Mouse (Mus musculus): ENCODE results near the gene Akirin1. TPM values are rescaled to one million over a fixed set of nuclear protein-coding genes. Genes with fewer than 3 reads are reported as not detected.

Akirin1 gene
- polyA plus RNA-seq (2014; fragmentation: Illumina TruSeq; extraction: RNeasy Lipid Tissue Mini Kit (QIAGEN cat#74804); ENCODE audit: low read depth, low replicate concordance), result 35.6 TPM

DNA sequence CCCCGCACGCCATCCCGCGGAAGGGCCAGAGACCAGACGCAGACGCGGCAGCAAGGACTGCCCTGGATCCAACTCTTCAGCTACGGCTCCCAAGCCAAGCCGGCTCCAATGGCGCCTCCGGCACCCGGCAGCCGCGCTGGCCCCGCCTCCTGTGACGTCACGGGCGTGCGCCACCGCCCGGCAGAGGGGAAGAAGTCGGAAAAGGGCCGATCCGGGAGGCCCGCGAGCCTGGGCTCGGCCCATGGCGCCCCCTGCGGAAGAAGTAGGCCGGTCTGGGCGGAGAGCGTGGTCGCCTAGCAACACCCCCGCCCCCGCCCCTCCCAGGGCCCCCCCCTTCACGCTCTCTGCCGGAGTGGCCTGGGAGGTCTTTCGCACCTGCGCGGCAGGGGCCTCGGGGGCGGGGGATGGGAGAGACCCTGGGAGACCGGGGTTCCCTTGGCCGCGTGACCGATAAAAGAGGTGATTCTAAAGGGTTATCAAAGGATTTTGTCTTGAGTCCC is at the start of gene Akirin1:
Akirin1 (minus strand) TSS at position 194 of the 500 bp plus-strand sequence.

DNA sequence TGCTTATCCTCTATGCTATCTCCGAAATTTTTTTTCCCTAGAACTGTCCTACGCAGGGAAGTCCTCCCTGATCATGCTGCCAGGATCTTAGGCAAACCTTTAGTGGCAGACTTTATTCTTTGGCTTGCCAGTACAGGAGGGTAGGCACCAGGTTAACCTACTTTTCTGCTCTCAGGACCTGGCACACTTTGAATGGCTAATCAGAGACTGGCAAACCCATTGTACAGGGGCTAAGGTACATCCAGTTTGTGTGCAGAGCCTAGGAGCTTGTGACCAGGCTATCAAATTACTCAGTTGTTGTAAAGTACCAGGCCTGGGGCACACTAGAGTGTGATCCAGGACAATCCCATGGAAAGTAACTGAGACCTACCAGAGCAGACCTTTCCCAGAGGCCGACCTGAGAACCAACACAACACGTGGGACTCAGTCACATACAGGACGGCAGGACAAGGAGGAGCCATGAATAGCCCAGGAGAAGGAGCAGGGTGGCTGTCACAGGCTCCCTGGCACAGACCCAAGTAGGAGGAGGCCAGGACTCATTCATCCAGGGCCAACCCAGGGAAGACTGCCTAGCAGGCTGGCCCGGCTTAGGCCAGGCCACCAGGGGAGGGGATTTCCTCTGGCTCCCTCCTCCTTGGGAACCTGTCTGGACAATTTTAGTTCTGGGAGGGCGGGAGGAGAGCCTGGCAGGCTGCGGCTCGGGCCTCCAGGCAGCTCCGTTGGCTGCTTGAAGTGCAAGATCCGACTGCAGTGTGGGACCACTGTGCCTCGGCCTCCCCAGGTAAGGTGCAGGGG is 37.2 kb upstream of the Akirin1 start, which contains the start of gene Rhbdl2:
Rhbdl2 (plus strand) TSS at position 684 of the 795 bp plus-strand sequence.

DNA sequence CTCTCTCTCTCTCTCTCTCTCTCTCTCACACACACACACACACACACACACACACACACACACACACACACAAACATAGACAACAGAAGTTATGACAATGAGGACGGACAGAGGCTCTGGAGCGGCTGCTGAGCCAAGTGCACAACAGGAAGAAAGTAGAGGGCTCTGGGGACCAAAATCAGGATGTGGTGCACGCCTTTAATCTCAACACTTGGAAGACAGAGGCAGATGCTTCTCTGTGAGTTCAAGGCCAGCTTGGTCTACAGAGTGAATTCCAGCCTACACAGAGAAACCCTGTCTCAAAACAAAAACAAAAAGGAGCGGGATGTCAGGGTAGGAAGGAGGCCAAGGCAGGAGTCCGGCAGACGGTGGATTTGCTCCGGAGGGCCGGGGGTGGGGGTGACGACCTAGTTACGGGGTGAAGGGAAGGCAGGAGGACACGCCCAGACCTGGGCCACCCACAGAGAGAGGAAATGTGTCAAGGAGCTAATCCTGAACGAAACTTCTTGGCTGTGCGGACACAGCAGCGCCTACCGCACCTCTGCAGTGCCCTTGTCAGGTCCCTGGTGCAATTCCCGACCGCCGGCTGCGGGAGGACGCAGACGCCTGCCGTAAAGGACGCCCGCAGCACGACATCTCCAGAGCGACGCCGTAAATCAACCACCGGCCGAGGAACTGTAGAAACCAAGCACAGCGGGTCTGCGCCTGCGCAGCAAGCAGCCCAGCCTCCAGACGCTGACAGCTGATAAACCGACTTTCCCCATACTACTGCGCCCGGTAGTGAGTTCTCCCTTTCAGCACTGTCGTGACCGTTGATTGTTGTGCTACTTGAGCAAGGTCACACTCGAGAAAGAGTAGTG is 32.3 kb downstream of the Akirin1 start, which contains the start of gene Ndufs5:
Ndufs5 (minus strand) TSS at position 629 of the 860 bp plus-strand sequence.

Other genes starting within 250 kb of the Akirin1 start
- gene Macf1, start 66.0 kb downstream of the Akirin1 start, polyA plus RNA-seq (2014; fragmentation: Illumina TruSeq; extraction: RNeasy Lipid Tissue Mini Kit (QIAGEN cat#74804); ENCODE audit: low read depth, low replicate concordance), result 79.4 TPM
- gene Ndufs5, start 32.1 kb downstream of the Akirin1 start, polyA plus RNA-seq (2014; fragmentation: Illumina TruSeq; extraction: RNeasy Lipid Tissue Mini Kit (QIAGEN cat#74804); ENCODE audit: low read depth, low replicate concordance), result 214 TPM
- gene Rhbdl2, start 37.5 kb upstream of the Akirin1 start, polyA plus RNA-seq (2014; fragmentation: Illumina TruSeq; extraction: RNeasy Lipid Tissue Mini Kit (QIAGEN cat#74804); ENCODE audit: low read depth, low replicate concordance), result 8.1 TPM
- 0.93 TPM for gene 4933427I04Rik, start 109.3 kb upstream of the Akirin1 start, polyA plus RNA-seq (2014; fragmentation: Illumina TruSeq; extraction: RNeasy Lipid Tissue Mini Kit (QIAGEN cat#74804); ENCODE audit: low read depth, low replicate concordance)
- 35.8 TPM for gene Mycbp, start 154.5 kb upstream of the Akirin1 start, polyA plus RNA-seq (2014; fragmentation: Illumina TruSeq; extraction: RNeasy Lipid Tissue Mini Kit (QIAGEN cat#74804); ENCODE audit: low read depth, low replicate concordance)
- gene Rragc, start 167.1 kb upstream of the Akirin1 start, polyA plus RNA-seq (2014; fragmentation: Illumina TruSeq; extraction: RNeasy Lipid Tissue Mini Kit (QIAGEN cat#74804); ENCODE audit: low read depth, low replicate concordance), result 64.4 TPM
- gene 4930535I16Rik, start 167.7 kb upstream of the Akirin1 start, polyA plus RNA-seq (2014; fragmentation: Illumina TruSeq; extraction: RNeasy Lipid Tissue Mini Kit (QIAGEN cat#74804); ENCODE audit: low read depth, low replicate concordance), result not detected